Mouse (Mus musculus) CD8-positive naive resting alpha-beta T cell, adult 2 months (primary cell): ENCODE results near the gene Mgll.
A peak's percentile ranks its signal among the peaks of the same experiment; 100 is the strongest.

Experiments used
- DNase-seq, 2 experiments: peaks; one replicate each; pipeline ENCODE4 v3.0.0; 2022; ENCODE audit warnings: low read depth in 2 of 2, low spot score in 2 of 2

Mgll gene

DNA sequence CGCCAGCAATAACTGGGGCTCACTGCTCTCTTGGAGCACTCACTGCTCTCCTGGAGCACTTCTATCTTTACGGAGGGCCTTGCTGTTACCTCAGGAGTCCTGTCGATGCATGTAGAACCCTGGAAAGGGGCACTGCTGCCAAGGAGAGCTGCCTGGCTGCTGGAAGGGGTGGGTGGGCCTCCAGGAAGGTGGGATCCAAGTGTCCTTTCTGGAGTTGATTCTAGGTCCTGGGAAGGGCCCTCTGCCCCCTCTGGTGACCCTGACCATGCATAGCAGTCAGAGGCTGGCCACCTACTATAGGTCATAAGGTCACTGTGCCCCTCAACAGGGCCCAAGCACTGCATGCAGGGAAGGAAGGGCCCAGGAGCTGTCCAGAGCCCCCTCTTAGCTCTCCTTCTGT, 102.8 kb downstream of the Mgll start:
- no peak for DNase-seq

DNA sequence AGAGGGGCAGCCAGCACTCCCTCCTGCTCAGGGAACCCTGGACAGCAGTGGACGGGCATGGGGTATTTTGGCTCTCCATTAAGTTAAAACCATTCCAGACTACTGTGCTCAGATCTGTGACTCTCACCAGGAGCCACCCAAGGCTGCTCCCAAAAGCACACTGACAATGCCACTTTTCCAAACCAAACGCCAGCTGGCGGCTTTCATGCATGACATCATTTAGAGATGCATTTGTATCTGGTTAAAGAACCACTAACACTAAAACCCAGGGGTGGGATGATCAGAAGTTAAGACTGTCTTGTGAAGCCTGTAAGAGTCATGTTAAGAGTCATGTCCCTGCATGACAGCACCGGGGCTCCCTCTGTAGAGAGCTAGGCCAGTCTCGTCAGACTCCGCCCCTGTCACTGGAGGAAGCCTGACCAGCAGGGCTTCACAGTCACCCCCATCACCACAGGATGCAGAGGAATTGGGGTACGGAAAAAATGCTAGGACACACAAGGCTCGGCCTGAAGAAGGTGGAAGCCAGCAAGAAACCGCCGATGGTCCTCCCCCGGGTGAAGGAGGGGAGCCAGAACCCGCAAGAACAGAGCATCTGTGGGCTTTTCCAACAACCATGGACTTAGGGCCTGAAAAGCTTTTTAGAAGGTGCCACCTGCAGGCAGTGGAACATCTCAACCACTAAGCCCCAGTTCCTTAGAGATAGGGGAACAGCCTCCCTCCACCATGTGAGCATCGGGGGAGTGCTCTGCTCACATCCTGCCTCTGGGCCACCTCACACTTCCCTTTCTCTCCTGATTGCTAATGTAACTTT, 103.4 kb downstream of the Mgll start:
- no peak for DNase-seq

DNA sequence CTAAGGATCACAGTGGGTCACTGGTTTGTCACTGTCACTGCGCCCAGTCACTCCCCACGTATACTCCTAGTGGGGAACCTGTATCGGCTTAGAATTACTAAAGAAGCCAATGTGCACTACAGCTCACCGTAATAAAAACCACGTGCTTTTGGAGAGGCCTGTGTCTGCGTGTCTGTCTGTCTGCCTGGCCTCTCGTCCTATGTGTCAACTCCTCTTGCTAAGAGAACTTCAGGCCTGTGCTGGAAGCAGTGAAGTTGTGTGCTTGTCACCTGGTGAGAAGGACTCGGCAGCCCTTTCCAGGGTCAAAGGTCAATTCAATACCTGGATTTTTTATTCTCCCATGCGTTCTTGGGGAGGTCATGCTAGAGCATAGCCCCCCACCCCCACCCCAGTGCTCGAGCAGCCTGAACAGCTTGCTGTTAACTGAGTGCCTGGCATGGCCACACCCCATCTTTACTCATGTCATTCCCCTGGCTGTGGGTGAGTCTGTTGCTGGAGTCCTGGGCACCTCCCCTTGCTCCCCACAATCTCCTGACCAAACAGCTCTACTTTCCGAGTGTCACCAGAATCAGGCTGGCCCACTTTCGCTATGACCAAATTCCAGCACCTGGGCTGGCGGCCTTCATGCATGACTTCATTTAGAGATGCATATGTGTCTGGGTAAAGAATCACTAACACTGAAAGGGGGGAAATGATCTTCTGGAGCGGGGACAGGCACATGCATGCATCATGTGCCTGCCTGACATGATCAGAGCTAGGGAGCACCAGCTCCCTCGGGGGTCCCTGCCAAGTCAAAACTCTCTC, 104.2 kb downstream of the Mgll start:
- DNase-seq: no peak

DNA sequence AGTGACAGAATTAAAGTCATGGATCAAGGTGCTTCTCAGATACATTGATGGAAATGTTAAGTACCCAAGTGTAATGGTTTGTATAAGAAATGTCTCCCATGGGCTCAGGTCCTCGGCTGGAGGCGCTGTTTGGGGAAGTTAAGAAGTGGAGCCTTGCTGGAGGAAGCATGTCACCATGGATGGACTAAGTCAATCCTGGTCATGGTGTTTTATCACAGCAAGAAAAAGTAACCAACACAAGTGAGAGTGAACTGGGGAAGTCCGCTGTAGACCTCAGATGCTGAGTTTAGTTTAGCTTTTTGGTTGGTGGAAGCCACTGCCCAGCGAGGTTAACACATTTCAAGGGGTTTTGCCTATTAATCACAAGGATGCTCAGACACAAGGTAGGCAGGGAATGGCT, 105.4 kb downstream of the Mgll start:
- no peak for DNase-seq

DNA sequence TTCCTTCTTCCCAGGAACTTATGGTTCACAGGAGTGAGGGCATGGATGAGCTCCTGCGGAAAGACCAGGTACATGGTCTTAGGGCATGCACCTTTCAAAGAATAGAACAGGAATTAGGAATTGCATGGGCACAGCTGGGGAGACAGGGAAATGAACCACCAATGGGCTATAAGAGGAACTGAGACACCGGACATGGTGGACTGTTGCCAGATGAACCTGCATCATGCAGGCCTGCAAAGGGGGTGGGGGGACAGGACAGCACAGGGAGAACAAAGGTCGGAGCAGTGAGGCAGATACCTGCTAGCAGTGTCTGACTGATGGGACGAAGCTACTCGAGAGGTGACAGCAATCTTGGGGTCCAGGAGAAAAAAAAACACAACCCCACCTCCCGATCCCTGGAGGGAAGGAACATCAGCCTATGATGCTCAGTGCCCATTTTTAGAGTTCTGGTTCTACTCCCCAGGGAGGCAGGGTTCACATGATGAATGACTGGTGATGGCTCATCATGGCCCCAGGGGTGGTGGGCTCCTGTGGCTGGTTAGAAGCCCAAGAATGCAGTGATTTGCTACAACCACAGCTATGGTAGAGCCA, 106.0 kb downstream of the Mgll start:
- no peak for DNase-seq

DNA sequence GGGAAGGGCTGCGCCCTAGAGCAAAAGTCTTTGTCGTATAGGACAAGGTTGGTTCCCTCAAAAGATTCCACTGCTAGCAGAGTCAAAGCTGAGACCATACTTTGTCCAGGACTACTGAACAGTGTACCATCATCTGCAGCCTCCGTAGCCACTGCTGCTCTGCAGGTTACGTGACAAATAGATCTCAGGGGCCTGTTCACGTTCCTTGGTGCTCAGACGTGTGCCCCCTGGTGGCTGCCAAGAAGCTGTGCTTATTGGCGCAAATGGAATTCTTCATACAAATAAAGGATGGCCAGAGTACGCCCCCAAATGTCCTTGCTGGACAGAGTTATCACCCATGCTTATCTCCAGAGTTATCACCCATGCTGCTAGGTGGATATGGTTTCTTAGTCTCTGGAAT, 107.2 kb downstream of the Mgll start:
- peak in 1 of 2 experiments; percentile 23 for DNase-seq

DNA sequence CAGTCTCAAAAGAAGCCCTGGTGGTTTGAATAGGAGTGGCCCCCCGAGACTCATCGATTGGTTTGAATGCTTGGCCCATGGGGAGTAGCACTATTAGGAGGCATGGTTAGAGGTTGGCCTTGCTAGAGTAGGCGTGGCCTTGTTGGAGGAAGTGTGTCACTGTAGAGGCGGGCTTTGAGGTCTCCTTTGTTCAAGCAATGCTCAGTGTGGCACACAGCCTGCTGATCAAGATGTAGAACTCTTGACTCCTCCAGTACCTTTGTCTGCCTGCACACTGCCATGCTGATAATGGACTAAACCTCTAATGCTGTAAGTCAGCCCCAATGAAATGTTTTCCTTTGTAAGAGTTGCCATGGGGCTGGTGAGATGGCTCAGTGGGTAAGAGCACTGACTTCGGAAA, 108.5 kb downstream of the Mgll start:
- DNase-seq: no peak

DNA sequence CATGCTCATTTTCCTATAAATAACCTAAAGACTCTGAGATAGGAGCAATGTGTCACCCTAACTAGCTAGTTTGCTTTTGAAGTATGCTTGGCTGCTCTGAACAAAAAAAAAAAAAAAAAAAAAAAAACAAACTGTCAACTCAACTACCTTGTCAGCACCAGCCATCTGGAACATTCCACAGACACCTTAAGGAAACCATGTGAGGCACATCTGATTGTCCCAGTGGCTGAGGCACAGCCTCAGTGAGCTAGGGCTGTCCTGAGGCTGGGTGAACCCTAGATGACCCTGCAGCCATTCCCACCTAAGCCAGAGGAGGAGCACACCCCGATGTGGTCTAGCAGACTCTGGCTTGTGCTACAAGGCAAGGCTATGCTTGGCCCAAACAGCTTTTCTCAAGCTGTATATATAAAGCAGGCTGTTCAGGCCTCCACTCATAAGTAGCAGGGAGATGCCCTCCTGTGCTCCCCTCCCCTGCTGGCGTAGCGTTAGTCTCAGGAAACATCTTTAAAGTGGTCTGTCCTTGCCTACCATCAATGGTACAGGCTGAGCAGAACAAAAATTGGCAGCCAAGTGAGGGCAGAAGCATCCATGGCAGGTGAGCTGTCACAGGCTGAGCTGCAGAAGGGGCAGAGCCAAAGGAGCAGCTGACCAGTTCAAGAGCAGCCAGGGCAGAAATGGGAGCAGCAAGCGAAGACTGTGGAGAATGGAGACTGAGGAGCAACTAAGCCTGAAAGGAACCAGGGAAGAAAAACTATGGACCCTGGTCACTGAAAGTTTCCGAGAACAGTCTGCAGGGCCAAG, 109.3 kb downstream of the Mgll start:
- DNase-seq: no peak

DNA sequence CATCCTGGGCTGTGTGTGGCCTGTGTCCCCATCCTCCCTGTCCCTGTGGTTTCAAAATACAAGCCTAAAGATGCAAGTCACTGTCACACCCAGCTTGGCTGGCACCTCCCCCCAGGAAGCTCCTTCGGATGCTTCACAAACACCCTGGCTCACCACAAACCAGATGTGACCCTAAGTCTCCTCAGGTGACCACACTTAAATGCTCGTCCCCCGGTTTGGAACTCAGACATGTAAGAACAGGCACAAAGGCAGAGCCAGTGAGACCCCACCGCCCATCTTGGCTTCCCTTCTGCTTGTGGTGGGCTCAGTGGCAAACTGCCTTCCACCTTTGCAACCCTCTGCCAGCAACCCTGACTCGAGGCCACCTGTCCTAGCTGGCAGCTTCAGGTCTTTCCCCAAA, 110.8 kb downstream of the Mgll start:
- no peak for DNase-seq

DNA sequence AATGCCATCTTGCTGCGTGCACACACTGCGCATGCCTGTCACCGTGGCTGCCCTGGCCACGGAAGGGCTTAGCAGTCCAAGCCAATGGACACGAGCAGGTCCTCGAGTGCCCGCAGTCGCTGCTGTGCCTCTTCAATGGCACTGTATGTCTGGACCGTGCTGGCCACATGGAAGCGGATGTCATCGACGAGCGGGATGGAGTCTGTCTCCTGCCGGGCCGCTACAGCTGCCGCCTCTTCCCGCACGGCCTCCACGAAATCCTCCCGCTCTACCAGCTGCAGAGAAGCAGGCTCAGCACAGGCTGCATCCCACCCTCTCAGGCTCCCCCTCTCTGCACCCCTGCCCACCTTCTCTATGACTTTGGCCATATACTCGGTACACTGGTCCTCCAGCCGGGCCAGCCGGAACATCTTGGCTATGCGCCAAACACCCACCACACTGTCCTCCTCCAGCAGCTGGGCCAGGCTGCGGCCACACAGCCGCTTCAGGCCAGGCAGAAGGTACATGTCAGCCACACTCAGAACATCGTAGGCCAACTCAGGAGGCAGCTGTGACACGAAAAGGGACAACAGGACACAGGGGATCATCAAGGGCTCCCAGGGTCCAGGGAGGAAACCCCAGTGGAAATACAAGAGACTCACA, 112.1 kb downstream of the Mgll start:
- no peak for DNase-seq

DNA sequence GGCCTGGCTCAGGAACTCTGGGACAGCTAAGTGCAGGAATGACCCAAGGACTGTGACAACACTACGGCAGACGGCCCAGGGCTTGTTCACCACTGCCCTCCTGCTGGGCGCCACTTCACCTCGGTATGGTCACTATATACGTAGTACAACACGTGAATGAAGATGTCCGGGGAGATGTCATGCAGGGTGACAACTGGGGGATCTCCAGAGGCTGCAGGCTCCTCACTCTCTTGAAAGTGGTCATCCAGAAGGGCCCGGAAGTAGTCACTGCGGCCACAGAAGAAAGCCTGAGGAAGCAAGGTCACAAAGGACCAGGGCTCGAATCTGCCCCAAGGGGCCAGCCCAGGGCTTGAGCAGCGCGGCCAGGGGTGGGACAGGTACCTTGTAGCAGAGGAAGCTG, 113.8 kb downstream of the Mgll start:
- no peak for DNase-seq

DNA sequence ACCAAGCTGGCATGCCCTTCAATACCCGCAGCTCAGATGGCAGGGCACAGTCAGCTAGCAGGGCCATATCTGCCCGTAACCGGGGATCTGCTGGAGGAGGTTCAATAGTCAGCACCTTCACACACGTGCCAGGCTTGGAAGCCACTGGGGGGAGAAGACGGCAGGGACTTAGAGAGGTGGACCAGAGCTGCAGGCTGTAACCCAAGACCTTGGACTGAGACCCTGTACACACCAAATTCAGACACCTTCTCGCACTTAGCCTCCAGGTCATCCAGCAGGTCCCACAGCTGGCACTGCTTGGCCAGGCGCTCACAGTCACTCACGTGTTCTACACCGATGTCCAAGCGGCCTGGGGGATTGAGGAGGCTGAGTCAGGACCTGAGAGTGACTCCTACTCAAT, 114.4 kb downstream of the Mgll start:
- no peak for DNase-seq

DNA sequence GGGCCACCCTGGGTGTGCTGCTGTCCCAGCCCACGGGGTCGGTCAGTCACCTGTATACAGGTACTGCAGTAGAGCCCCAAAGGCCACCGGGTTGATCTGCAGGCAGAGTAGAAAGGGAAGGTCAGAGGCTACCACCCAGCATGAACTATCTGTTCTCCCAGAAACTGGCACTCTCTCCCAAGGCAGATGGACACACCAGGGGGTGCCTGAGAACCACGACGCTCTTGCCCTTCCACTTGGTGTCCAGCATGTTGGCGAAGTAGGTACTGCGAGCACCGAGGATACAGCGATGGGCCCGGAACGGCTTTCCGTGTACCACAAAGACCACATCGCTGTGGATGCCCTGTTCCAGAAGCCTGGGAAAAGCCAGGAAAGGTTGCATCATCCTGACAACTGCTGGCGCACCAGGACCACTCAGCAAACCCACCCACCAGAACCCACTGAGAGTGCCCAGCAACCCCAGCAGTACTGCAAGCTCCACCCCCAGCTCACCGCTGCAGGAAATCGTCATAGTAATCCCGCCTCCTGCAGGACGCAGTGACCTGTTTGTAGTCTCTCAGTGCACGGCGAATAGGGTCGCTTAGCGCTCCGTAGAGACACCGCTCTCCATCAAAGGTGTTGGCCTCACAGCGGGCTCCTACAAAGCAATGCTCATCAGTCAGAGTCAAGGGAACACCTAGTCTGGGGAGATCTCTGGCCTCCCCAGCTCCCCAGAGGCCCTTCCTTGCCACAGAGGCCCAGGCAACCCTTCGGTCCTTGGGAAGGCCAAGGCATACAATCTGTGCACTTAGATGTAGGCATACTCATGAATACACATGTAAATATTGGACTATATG, 115.1 kb downstream of the Mgll start:
- DNase-seq: no peak

DNA sequence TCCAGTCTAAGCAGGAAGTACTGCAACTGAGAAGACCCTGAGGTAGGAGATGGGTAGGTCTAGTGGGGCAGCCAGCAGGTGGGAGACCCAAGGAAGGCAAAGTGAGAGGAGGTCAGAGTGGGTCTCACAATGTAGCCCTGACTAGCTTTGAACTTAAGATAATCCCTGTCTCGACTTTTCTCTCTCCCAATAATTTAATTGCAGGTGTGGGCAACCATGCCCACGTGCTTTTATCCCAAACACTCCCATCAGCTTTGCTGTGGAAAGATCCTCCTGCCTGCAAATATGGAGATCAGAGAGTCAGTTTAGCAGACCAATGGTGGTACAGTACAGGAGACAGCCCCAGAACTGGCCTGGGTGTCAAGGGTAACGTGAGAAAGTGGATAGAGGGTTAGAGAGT, 116.0 kb downstream of the Mgll start:
- no peak for DNase-seq

DNA sequence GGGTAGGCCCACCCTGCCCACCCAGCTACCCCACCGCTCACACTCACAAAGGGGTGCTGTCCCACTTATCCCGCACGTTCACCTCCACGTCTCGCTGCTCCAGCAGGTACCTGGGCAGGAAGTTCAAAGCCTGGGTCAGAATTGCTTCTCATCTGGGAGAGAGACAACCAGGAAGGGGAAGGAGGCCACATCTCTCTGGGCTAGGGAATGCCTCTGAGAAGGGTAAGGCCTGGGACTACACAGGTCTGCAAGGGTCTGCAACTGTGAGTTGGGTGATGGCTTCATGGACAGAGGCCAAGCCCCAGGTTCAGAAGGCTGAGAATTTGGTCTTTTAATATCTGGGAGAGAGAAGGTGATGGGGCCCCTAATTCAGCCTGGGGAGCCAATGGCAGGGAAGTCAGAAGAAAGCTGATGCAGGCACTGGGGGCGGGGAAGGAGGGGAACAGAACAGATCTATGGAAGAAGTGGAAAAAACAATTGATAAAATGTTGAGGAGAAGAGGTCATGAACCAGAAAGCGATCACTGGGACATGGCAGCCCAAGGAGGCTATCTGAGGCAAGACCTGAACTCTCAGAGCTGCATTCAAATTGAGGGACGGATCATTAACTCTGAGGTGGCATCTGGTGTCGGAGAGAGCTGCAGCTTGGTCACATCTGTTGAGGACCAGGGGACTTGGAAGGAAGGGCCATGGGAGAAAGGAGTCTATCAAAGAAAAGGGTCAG, 116.7 kb downstream of the Mgll start:
- no peak for DNase-seq

DNA sequence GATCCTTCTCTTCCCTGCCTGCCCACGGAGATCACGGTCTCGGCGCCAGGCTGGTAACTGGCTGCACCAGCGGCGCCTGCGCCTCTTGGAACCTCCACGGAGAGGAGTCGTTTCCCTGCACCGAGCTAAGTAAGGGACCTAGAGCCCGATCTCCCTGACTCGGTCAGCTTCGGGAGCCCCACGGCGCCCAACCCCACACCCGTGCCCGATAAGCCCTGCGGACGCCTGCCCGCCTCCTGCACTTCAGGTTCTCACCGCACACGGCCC, 117.2 kb downstream of the Mgll start:
- DNase-seq: no peak

DNA sequence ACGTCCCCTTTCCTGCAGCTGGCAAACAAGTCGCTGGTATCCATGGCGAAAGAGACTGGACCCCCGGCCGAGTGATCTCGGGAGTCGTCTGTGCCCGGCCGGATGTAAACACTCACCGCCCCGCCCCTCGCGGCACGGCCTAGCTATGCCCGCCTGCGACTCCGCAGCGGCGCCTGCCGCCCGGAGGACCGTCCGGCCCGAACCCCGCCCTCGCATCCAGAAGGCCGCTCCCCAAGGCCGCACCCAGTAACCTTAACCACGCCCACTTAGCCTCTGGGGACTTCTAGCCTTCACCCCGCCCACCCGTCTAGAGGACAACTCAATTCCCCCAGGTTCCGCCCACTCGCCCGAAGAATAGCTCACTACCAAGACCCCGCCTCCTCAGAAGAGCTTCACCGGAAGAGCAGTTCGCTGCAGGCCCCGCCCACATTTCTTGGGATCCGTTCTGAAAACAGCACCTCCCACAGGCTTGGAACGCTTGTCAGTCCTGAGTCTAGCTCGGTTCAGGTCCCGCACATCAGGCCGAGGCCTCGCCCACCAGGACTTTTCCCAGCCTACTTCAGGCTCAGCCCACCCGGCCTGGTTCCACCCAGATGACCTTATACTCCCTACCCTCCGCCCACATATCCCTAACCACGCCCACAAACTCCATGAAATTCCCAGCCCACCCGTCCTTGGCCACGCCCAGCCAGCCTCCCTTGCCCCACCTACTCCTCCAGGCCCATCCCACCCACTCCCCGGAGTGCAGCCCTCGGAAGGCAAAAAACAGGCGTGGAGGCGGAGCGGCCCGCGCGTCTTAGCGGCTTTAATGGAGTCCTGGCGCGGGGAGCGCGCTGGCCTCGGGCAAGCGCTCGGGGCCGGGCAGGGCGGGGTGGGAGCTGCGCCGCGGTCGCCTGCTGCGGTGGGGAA, 117.8 kb downstream of the Mgll start, which contains the start of gene Abtb1:
Abtb1 (minus strand) TSS at position 204 of the 909 bp plus-strand sequence.
- DNase-seq: peak; percentile 95 to 97

DNA sequence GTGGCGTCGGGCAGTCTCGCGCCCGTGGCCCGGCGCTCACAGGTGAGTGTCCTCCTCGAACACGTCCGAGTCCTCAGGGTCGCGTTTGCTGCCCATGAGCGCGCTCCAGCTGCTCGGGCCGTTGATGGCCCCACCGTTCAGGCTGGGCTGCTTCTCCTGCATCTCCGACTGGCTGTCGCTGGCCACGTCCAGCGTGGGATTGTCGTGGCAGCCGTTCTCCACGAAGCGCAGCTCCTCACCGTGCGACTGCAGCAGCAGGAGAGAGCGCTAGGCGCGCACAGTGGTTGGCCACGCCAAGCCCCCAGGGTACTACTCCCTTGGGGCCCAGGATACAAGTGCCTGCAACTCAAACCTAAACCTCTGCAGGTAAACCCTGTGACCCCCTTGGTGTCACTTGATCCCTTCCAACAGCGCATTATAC, 118.5 kb downstream of the Mgll start:
- peak in 1 of 2 experiments; percentile 27 for DNase-seq
